In the genomic region with DNA sequence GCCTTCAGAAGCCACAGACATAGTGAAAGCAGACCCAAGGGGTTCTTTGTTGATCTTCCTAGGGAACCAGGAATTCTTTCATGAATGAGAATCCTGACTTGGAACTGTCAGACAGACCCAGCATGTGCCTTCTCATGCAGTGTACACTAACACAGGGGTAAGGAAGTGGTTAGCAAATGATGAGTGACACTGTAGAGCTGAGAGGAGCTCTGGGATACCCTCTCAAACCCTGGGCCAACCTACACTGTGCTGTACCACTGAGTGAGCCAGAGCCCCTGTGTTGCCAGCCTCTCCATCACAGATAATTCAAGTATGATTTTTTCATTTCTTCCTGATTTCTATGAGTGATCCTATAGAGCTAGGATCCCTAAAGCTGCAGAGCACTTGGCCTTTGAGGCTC, we compare ENCODE assay signal across 26 mouse cellular contexts. TPM values are rescaled to one million over a fixed set of nuclear protein-coding genes. Genes with fewer than 3 reads are reported as not detected.
"Had no signal": no experiment of that assay in that cellular context is flagged by ENCODE, and none has a peak within 500 bp of the region (broad histone marks: within the 10 kb centered on the region; RNA-seq: fewer than 3 reads in every experiment).

No protein-coding gene starts in this region.

- H3K9ac ChIP-seq: kidney, embryonic 15.5 days; limb, embryonic 13.5 days; liver, embryonic 12.5 days; liver, embryonic 15.5 days; lung, embryonic 15.5 days; midbrain, embryonic 13.5 days; neural tube, embryonic 13.5 days; stomach, embryonic 15.5 days had no signal

- H3K4me1 ChIP-seq: kidney, embryonic 15.5 days; limb, embryonic 10.5 days; liver, embryonic 12.5 days; liver, embryonic 15.5 days; lung, embryonic 15.5 days; megakaryocyte, embryonic 14.5 days; midbrain, embryonic 10.5 days; midbrain, embryonic 13.5 days; neural tube, embryonic 13.5 days; stomach, embryonic 15.5 days had no signal

- H3K9me3 ChIP-seq: kidney, embryonic 15.5 days; limb, embryonic 10.5 days; limb, embryonic 13.5 days; liver, embryonic 12.5 days; liver, embryonic 15.5 days; lung, embryonic 15.5 days; midbrain, embryonic 10.5 days; midbrain, embryonic 13.5 days; neural tube, embryonic 13.5 days; stomach, embryonic 15.5 days had no signal

- DNase-seq: kidney, postnatal 10 days; kidney, postnatal 36 days; layer of hippocampus, postnatal 36 days; liver; lung, adult 18-20 months; lung, postnatal 10 days; lung, postnatal 36 days; retina, postnatal 1 day; right cerebral cortex, postnatal 25 days; spleen, adult 18-20 months; thymus, postnatal 25 days had no signal

- H3K36me3 ChIP-seq: kidney, embryonic 15.5 days; limb, embryonic 10.5 days; liver, embryonic 12.5 days; liver, embryonic 15.5 days; lung, embryonic 15.5 days; stomach, embryonic 15.5 days had no signal

- ATAC-seq: liver, embryonic 12.5 days; midbrain, embryonic 13.5 days; midbrain, embryonic 16.5 days had no signal

- H3K4me3 ChIP-seq: kidney, embryonic 15.5 days; limb, embryonic 10.5 days; limb, embryonic 13.5 days; liver, embryonic 12.5 days; liver, embryonic 15.5 days; lung, embryonic 15.5 days; megakaryocyte, embryonic 14.5 days; midbrain, embryonic 10.5 days; midbrain, embryonic 13.5 days; myocyte; neural tube, embryonic 13.5 days; stomach, embryonic 15.5 days had no signal

- H3K27ac ChIP-seq: kidney, embryonic 15.5 days; limb, embryonic 10.5 days; limb, embryonic 13.5 days; liver, embryonic 12.5 days; liver, embryonic 15.5 days; lung, embryonic 15.5 days; midbrain, embryonic 10.5 days; midbrain, embryonic 13.5 days; neural tube, embryonic 13.5 days; stomach, embryonic 15.5 days had no signal

- H3K27me3 ChIP-seq: kidney, embryonic 15.5 days; limb, embryonic 13.5 days; liver, embryonic 12.5 days; liver, embryonic 15.5 days; lung, embryonic 15.5 days; megakaryocyte, embryonic 14.5 days; midbrain, embryonic 13.5 days; neural tube, embryonic 13.5 days; stomach, embryonic 15.5 days had no signal

- H3K4me2 ChIP-seq: kidney, embryonic 15.5 days; limb, embryonic 13.5 days; liver, embryonic 12.5 days; liver, embryonic 15.5 days; lung, embryonic 15.5 days; midbrain, embryonic 13.5 days; neural tube, embryonic 13.5 days; stomach, embryonic 15.5 days had no signal

RNA-seq across cellular contexts. Expression of gene Unc80, which starts 37.2 kb away (rescaled TPM):
- total RNA-seq: monocyte, adult 5-6 weeks; neutrophil, adult 5-6 weeks had no signal
- polyA plus RNA-seq: liver, embryonic 12.5 days; liver, embryonic 15.5 days; myocyte had no signal
